Comparison of ENCODE assay signal across 8 mouse cellular contexts in the genomic region with DNA sequence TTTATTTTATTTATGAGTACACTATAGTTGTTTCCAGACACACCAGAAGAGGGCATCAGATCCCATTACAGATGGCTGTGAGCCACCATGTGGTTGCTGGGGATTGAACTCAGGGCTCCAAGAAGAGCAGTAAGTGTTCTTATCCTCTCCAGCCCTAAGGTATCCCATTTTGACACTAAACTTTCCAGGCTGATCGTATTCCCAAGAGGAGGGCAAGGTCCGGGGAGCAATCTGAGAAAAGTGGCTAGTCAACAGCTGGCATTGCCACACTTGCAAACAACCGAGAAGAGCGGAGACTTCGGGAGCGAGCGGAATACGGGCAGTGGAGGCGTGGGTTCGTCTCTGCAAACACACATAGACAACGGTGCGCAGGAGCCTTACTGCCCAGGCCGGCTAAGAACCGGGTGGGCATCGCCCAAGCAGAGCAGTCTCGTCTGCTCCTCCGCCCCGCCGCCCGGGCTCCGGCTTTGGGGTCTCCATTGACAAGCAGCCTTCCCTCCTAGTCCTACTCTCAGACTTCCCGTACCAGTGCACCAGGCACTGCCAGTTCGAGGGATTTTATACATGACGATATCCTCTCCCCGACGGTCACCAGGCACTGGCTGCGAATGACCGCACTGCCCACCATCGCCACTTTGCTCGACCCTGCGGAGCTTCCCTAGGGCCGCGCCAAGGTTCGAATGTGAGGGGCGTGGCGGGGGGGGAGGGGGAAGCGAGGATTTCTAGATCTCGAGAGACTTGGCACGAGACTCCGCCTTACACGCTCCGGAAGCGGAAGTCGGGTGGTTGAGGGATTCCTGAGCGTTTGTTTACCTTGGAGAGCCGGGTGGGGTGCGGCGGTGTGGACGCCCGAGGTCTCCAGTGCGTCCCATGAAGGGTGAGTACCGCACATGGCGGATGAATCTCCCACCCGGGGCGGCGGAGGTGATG. TPM values are rescaled to one million over a fixed set of nuclear protein-coding genes. Genes with fewer than 3 reads are reported as not detected.
DNase-seq lines count a peak whose midpoint lies in the region; ATAC-seq and TF ChIP-seq lines count a peak whose summit lies in the region.

Gene Ramac, plus strand, starts transcription at position 746 of the 930 bp plus-strand sequence.

- TF ChIP-seq CTCF in bone marrow macrophage, adult 2 months (IDR thresholded peaks at IDR 0.05; ENCODE audit: low read depth, low read length) = no peak
- no peak for TF ChIP-seq CTCF in embryonic fibroblast, embryonic 13.5 days (IDR thresholded peaks at IDR 0.05; ENCODE audit: borderline replicate concordance, insufficient read depth, low read length)

- H3K9me3 ChIP-seq in kidney, embryonic 14.5 days (ENCODE audit: control insufficient read depth, low read length) = no peaks in the 10 kb centered on the region

- no peak for TF ChIP-seq POLR2A in bone marrow macrophage, adult 2 months (IDR thresholded peaks at IDR 0.05; ENCODE audit: borderline replicate concordance, low read depth, low read length)
- TF ChIP-seq POLR2A in embryonic fibroblast, embryonic 13.5 days (IDR thresholded peaks at IDR 0.05; ENCODE audit: low read depth, low read length) = peak; percentile 70

- H3K27ac ChIP-seq in bone marrow macrophage, adult 2 months (ENCODE audit: insufficient read depth, low read depth, low read length) = peak within 1 kb of the TSS; percentile 40
- H3K27ac ChIP-seq in embryonic fibroblast, embryonic 13.5 days (ENCODE audit: insufficient read depth, low read length) = peak within 1 kb of the TSS; percentile 43
- H3K27ac ChIP-seq in kidney, embryonic 14.5 days (ENCODE audit: low read depth, low read length) = peak within 1 kb of the TSS; percentile 78

- H3K4me2 ChIP-seq in kidney, embryonic 14.5 days (replicated peaks; ENCODE audit: low read depth, low read length) = peak within 1 kb of the TSS; percentile 61

- H3K27me3 ChIP-seq in kidney, embryonic 14.5 days (ENCODE audit: control insufficient read depth, insufficient read depth, low read length) = no peaks in the 10 kb centered on the region

- H3K4me1 ChIP-seq in bone marrow macrophage, adult 2 months (ENCODE audit: control insufficient read depth, insufficient read depth, low read length) = no peaks in the 10 kb centered on the region; the same call in 1 of the 2 replicates
- no peaks in the 10 kb centered on the region for H3K4me1 ChIP-seq in embryonic fibroblast, embryonic 13.5 days (ENCODE audit: control insufficient read depth, insufficient read depth, low read length)
- H3K4me1 ChIP-seq in kidney, embryonic 14.5 days (ENCODE audit: control insufficient read depth, insufficient read depth, low read length) = peaks cover 11% of the 10 kb centered on the region; the same call in 1 of the 2 replicates

- H3K9ac ChIP-seq in kidney, embryonic 14.5 days (ENCODE audit: low read depth, low read length) = peak within 1 kb of the TSS; percentile 95

- WGBS in kidney, embryonic 14.5 days = 1% methylated on average over 55 of the region's 56 CpGs

- peak; percentile 97 for ATAC-seq in kidney, embryonic 14.5 days (ENCODE audit: low FRiP score, low TSS enrichment)
- peak; percentile 96 for ATAC-seq in monocyte, adult 5-6 weeks (replicated peaks; ENCODE audit: insufficient number of reproducible peaks, low FRiP score, low TSS enrichment, poor library complexity, severe bottlenecking)

- peak within 1 kb of the TSS; percentile 94 for H3K4me3 ChIP-seq in bone marrow macrophage, adult 2 months (ENCODE audit: insufficient read depth, low read length)
- H3K4me3 ChIP-seq in embryonic fibroblast, embryonic 13.5 days (ENCODE audit: insufficient read depth, low read length) = peak within 1 kb of the TSS; percentile 99
- H3K4me3 ChIP-seq in kidney, embryonic 14.5 days (ENCODE audit: low read length) = peak within 1 kb of the TSS; percentile 99

- peak; percentile 95 for DNase-seq in A20 (ENCODE audit: low read depth, low spot score)
- peak; percentile 87 to 88 for DNase-seq in heart, adult 9 months (ENCODE audit: low spot score in 2 of 2)
- DNase-seq in liver = peak; percentile 94
- peak; percentile 86 to 92 for DNase-seq in spleen, postnatal 4 days (ENCODE audit: low spot score in 2 of 2)

- no peaks in the 10 kb centered on the region for H3K36me3 ChIP-seq in kidney, embryonic 14.5 days (ENCODE audit: control insufficient read depth, insufficient read depth, low read length)

RNA-seq across cellular contexts. Expression of gene Ramac, which starts in this region (rescaled TPM):
- 57.4 and 68.3 TPM in 2 replicates for polyA plus RNA-seq in bone marrow macrophage, adult 2 months (2012; ENCODE audit: insufficient read depth, insufficient read length, missing spikeins)
- polyA plus RNA-seq in embryonic fibroblast, embryonic 13.5 days (2011; ENCODE audit: insufficient read length, low read depth, missing spikeins) = 34.9 and 37.9 TPM in 2 replicates
- 125 and 140 TPM in 2 replicates for polyA plus RNA-seq in kidney, embryonic 14.5 days (2014; fragmentation: Nextera tagmentation; extraction: Ambion mirVana)
- 111 to 183 TPM (median 145 TPM) in 3 replicates for total RNA-seq in monocyte, adult 5-6 weeks (2017)

Comparison
In these comparisons a context has a peak if more than half of its experiments do, and no peak if none do; other contexts are left out.
1. Peak in every context shown above with its lines: DNase-seq, ATAC-seq, H3K4me3 ChIP-seq and H3K27ac ChIP-seq.